Mouse (Mus musculus) midbrain, embryonic 14.5 days (tissue): ENCODE data around the gene Fads3. TPM values are rescaled to one million over a fixed set of nuclear protein-coding genes. Genes with fewer than 3 reads are reported as not detected.

Experiments used
- ATAC-seq: fragments of 200-750 bp; cut with Nextera tagmentation; 2 replicates; pipeline ENCODE4 v1.8.0; 2017; ENCODE audit warnings: moderate number of reproducible peaks, moderate library complexity; ENCODE audit not compliant: low FRiP score, low TSS enrichment
- DNase-seq: peaks from one replicate; pipeline ENCODE4 v3.0.0-alpha.2; 2015
- H3K27ac ChIP-seq: fragments of 300-500 bp; sonication (generic); replicated peaks from 2 replicates; pipeline ENCODE4 v1.5.1; 2014; ENCODE audit warnings: mild to moderate bottlenecking, low read depth, low read length, moderate library complexity
- H3K27me3 ChIP-seq: fragments of 300-500 bp; sonication (generic); 2 replicates; pipeline ENCODE4 v1.6.1; 2014; ENCODE audit warnings: low read length, control low read depth, mixed read lengths; ENCODE audit not compliant: control insufficient read depth, insufficient read depth
- H3K36me3 ChIP-seq: fragments of 300-500 bp; sonication (generic); 2 replicates; pipeline ENCODE4 v1.6.1; 2014; ENCODE audit warnings: low read length, control low read depth; ENCODE audit not compliant: control insufficient read depth, insufficient read depth
- H3K4me1 ChIP-seq: fragments of 300-500 bp; sonication (generic); 2 replicates; pipeline ENCODE4 v1.6.1; 2014; ENCODE audit warnings: mild to moderate bottlenecking, antibody characterized with exemption, low read length, control low read depth; ENCODE audit not compliant: control insufficient read depth, insufficient read depth
- H3K4me2 ChIP-seq: fragments of 300-500 bp; sonication (generic); 2 replicates; pipeline ENCODE4 v1.6.1; 2014; ENCODE audit warnings: mild to moderate bottlenecking, low read length, moderate library complexity
- H3K4me3 ChIP-seq: fragments of 300-500 bp; sonication (generic); replicated peaks from 2 replicates; pipeline ENCODE4 v1.5.1; 2014; ENCODE audit warnings: low read depth, low read length
- H3K9ac ChIP-seq: fragments of 300-500 bp; sonication (generic); replicated peaks from 2 replicates; pipeline ENCODE4 v1.6.1; 2014; ENCODE audit warnings: mild to moderate bottlenecking, low read length, moderate library complexity
- H3K9me3 ChIP-seq: fragments of 300-500 bp; sonication (generic); 2 replicates; pipeline ENCODE4 v1.6.1; 2016; ENCODE audit warnings: low read length, control low read depth, mixed read lengths; ENCODE audit not compliant: control insufficient read depth
- WGBS: fragments of 180-500 bp; shearing (Covaris S2); extraction: QIAGEN DNeasy Blood & Tissue Kit; methylation state at CpG from one replicate; pipeline ENCODE4 v1.1.7; 2014; 5-methylcytosine and 5-hydroxymethylcytosine counted together
- polyA plus RNA-seq: library from polyadenylated mRNA; unstranded; fragments of >200 nt; fragmentation: Nextera tagmentation; extraction: Ambion mirVana; gene quantifications from 2 replicates; pipeline ENCODE4 v1.2.1, GENCODE M21; 2014

The Fads3 gene
- polyA plus RNA-seq, 1 experiment from 2014 or later, result 15.4 TPM

GRCm38 (mm10) chr19:10102054-10102700 lies 60.8 kb downstream of the Fads3 start:
- Histone ChIP-seq H3K9ac (peak overlapping the region; percentile 78), H3K36me3 (no peaks in the 10 kb centered on the region), H3K27ac (peak overlapping the region; percentile 96), H3K4me3 (peak overlapping the region; percentile 89), H3K4me1 (peaks cover 39% of the 10 kb centered on the region), H3K27me3 (no peaks in the 10 kb centered on the region), H3K4me2 (peak overlapping the region; percentile 86), H3K9me3 (no peaks in the 10 kb centered on the region)
- 2% methylated on average over 22 of the region's 25 CpGs for WGBS
- no peak for DNase-seq
- ATAC-seq, result no peak

GRCm38 (mm10) chr19:10104234-10104633 lies 62.9 kb downstream of the Fads3 start:
- H3K9ac ChIP-seq, result no peak overlapping the region
- no peaks in the 10 kb centered on the region for H3K36me3 ChIP-seq
- no peak for ATAC-seq
- no peak overlapping the region for H3K4me3 ChIP-seq
- H3K27me3 ChIP-seq, result no peaks in the 10 kb centered on the region
- H3K4me2 ChIP-seq, result no peak overlapping the region
- no peak overlapping the region for H3K27ac ChIP-seq
- 88% methylated on average over 6 of the region's 6 CpGs for WGBS
- peaks cover 19% of the 10 kb centered on the region for H3K4me1 ChIP-seq
- no peak for DNase-seq
- H3K9me3 ChIP-seq, result no peaks in the 10 kb centered on the region

- no peak overlapping the region for H3K9ac ChIP-seq
- DNase-seq, result no peak
- H3K4me3 ChIP-seq, result no peak overlapping the region
- H3K27ac ChIP-seq, result no peak overlapping the region
- 80% methylated on average over 10 of the region's 10 CpGs for WGBS
- H3K4me1 ChIP-seq, result peaks cover 10% of the 10 kb centered on the region
- H3K36me3 ChIP-seq, result no peaks in the 10 kb centered on the region
- H3K9me3 ChIP-seq, result no peaks in the 10 kb centered on the region
- ATAC-seq, result no peak
- H3K4me2 ChIP-seq, result no peak overlapping the region
- H3K27me3 ChIP-seq, result no peaks in the 10 kb centered on the region
Measured at GRCm38 (mm10) chr19:10105034-10105493, 63.7 kb downstream of the Fads3 start.

GRCm38 (mm10) chr19:10106634-10107033 lies 65.3 kb downstream of the Fads3 start:
- 97% methylated on average over 2 of the region's 2 CpGs for WGBS
- no peak overlapping the region for H3K4me3 ChIP-seq
- H3K27me3 ChIP-seq, result no peaks in the 10 kb centered on the region
- H3K9me3 ChIP-seq, result no peaks in the 10 kb centered on the region
- H3K36me3 ChIP-seq, result no peaks in the 10 kb centered on the region
- H3K4me2 ChIP-seq, result no peak overlapping the region
- ATAC-seq, result no peak
- no peak overlapping the region for H3K9ac ChIP-seq
- DNase-seq, result no peak
- no peak overlapping the region for H3K27ac ChIP-seq
- H3K4me1 ChIP-seq, result peaks cover 9% of the 10 kb centered on the region

GRCm38 (mm10) chr19:10107051-10107611 lies 65.8 kb downstream of the Fads3 start:
- Histone ChIP-seq H3K27ac (no peak overlapping the region), H3K4me3 (no peak overlapping the region), H3K9ac (no peak overlapping the region), H3K4me1 (peaks cover 9% of the 10 kb centered on the region), H3K27me3 (no peaks in the 10 kb centered on the region), H3K4me2 (no peak overlapping the region), H3K9me3 (no peaks in the 10 kb centered on the region), H3K36me3 (no peaks in the 10 kb centered on the region)
- 89% methylated on average over 5 of the region's 5 CpGs for WGBS
- no peak for DNase-seq
- ATAC-seq, result no peak

GRCm38 (mm10) chr19:10108129-10108528 lies 66.8 kb downstream of the Fads3 start:
- no peak for ATAC-seq
- no peak for DNase-seq
- 93% methylated on average over 1 of the region's 1 CpGs for WGBS

GRCm38 (mm10) chr19:10108666-10109065 lies 67.3 kb downstream of the Fads3 start:
- Histone ChIP-seq H3K27me3 (no peaks in the 10 kb centered on the region), H3K27ac (no peak overlapping the region), H3K4me2 (no peak overlapping the region), H3K4me1 (no peaks in the 10 kb centered on the region), H3K4me3 (no peak overlapping the region), H3K9ac (no peak overlapping the region), H3K36me3 (no peaks in the 10 kb centered on the region), H3K9me3 (no peaks in the 10 kb centered on the region)
- ATAC-seq (no peak), DNase-seq (no peak)
- WGBS, result 98% methylated on average over 2 of the region's 2 CpGs

More at GRCm38 (mm10) chr19:10108129-10108528, 66.8 kb downstream of the Fads3 start:
- no peaks in the 10 kb centered on the region for H3K36me3 ChIP-seq
- H3K27me3 ChIP-seq, result no peaks in the 10 kb centered on the region
- no peak overlapping the region for H3K27ac ChIP-seq
- no peaks in the 10 kb centered on the region for H3K4me1 ChIP-seq
- H3K9ac ChIP-seq, result no peak overlapping the region
- no peak overlapping the region for H3K4me2 ChIP-seq
- no peak overlapping the region for H3K4me3 ChIP-seq
- H3K9me3 ChIP-seq, result no peaks in the 10 kb centered on the region
